Mouse (Mus musculus): ENCODE data around the gene Gm10100. TPM values are rescaled to one million over a fixed set of nuclear protein-coding genes. Genes with fewer than 3 reads are reported as not detected.
"Not testable (repeated sequence)": the region's sequence is repeated elsewhere in the genome, so short reads cannot be mapped to it uniquely, and the experiment has no call there.

Gm10100 gene
- not detected in 2 replicates for polyA plus RNA-seq (2015; fragmentation: Nextera tagmentation; extraction: Ambion mirVana)

DNA sequence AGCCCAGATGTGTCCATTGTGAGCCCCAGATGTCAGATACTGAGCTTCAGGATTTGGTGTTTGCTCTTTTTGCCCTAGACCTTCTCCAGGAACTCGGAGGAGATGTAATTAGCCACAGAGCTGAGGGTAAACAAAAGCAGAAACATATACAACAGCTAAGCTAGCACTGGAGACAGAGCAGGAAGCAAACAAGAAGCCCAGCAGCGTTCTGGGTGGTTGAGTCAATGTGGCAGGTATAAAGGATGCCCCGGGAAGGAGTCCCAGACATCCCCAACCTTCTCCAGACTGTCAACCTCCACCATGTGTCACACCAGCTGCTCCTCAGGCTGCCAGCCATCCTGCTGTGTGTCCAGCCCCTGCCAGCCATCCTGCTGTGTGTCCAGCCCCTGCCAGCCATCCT, at the start of gene Gm10100:
Gm10100 (plus strand) TSS at position 301 of the 400 bp plus-strand sequence.
- WGBS = 33% methylated on average over 3 of the region's 3 CpGs
- ATAC-seq (ENCODE audit: low FRiP score) = no peak
- Histone ChIP-seq H3K9ac (no peak within 1 kb of the TSS), H3K36me3 (no peaks in the 10 kb centered on the region), H3K4me1 (replicated peaks) (no peaks in the 10 kb centered on the region), H3K4me3 (no peak within 1 kb of the TSS), H3K4me2 (no peak within 1 kb of the TSS), H3K9me3 (no peaks in the 10 kb centered on the region), H3K27me3 (no peaks in the 10 kb centered on the region), H3K27ac (no peak within 1 kb of the TSS)

DNA sequence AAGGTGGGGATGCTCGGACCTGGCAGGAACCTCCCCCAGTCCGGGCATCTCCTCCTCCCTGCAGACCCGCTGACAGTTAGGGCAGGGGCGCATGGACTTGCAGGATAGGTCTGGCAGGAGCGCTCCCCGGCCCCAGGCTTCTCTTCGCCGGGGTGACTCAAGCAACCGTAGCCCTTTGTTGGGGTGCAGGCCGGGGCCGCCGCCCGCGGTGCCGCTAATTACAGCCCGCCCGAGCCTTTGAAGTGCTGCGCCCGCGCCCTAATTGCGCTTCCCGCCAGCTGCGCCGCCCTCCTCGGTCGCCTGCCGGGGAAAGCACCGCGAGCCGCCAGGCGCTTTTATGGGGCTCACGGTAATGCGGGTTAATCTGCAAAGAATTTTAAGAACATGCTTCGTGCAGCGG, 48.7 kb upstream of the Gm10100 start:
- 0 out of 2 replicates have a peak, but pooled peaks have one; percentile 52 for ATAC-seq (ENCODE audit: low FRiP score)
- Histone ChIP-seq H3K27me3 (peaks cover 56% of the 10 kb centered on the region), H3K27ac (no peak overlapping the region), H3K9me3 (no peaks in the 10 kb centered on the region), H3K4me1 (replicated peaks) (peaks cover 14% of the 10 kb centered on the region), H3K9ac (peak overlapping the region; percentile 53), H3K36me3 (no peaks in the 10 kb centered on the region), H3K4me2 (peak overlapping the region; percentile 71), H3K4me3 (peak overlapping the region; percentile 37)
- under 1% methylated on average over 34 of the region's 35 CpGs for WGBS

DNA sequence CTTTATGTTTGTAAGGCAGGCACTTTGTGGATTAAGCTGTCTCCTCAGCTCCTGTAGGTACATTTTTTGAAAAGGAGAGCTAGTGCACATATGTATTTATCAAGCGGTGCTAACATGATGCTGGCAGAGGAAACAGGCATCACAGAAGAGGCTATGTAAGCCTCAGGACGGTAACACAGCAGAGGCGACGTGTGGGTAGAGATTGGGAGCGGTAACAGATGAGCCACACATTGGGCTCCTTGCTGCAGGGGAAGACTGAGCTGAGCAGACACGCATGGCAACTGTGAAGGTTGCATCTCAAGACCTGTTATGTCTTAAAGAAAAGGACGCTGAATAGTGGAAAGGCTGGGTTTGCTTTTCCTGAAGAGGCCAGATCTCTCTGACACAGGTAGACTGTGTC, 43.3 kb upstream of the Gm10100 start:
- Histone ChIP-seq H3K9me3 (no peaks in the 10 kb centered on the region), H3K9ac (no peak overlapping the region), H3K4me2 (no peak overlapping the region), H3K4me1 (replicated peaks) (peaks cover 24% of the 10 kb centered on the region), H3K27ac (no peak overlapping the region), H3K36me3 (no peaks in the 10 kb centered on the region), H3K27me3 (peaks cover 59% of the 10 kb centered on the region), H3K4me3 (no peak overlapping the region)
- no peak for ATAC-seq (ENCODE audit: low FRiP score)
- 77% methylated on average over 7 of the region's 7 CpGs for WGBS

DNA sequence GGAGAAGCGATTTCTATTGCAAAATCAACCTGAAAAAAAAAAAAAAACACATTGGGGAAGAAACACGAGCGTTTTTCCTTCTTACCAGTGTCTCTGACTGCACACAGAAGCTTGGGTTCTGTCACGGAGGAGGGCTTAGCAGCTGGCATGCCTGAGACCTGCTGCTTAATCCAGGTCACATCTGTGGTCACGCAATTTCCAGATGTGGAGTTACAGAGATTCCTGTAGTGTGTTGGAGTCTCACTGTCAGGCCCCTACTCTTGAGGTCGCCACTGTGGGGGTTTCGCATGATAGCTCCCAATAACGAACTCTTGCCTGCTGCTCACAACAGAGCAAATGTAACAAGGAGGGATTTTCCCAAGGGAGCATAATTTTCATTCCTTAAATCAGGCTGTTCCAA, 42.1 kb upstream of the Gm10100 start:
- Histone ChIP-seq H3K4me3 (no peak overlapping the region), H3K9me3 (no peaks in the 10 kb centered on the region), H3K4me2 (no peak overlapping the region), H3K4me1 (replicated peaks) (peaks cover 23% of the 10 kb centered on the region), H3K36me3 (no peaks in the 10 kb centered on the region), H3K27ac (no peak overlapping the region), H3K27me3 (peaks cover 58% of the 10 kb centered on the region), H3K9ac (no peak overlapping the region)
- WGBS = 39% methylated on average over 8 of the region's 8 CpGs
- ATAC-seq (ENCODE audit: low FRiP score) = no peak

GRCm38 (mm10) chr10:77685895-77686664, 40.2 kb upstream of the Gm10100 start, which contains the start of gene Tspear:
Gene Tspear (plus strand): TSS chr10:77686569.
- H3K27ac ChIP-seq = no peak within 1 kb of the TSS
- H3K9ac ChIP-seq = no peak within 1 kb of the TSS
- H3K4me3 ChIP-seq = no peak within 1 kb of the TSS
- H3K4me2 ChIP-seq = no peak within 1 kb of the TSS
- H3K4me1 ChIP-seq (replicated peaks) = peaks cover 33% of the 10 kb centered on the region
- ATAC-seq (ENCODE audit: low FRiP score) = no peak
- H3K9me3 ChIP-seq = no peaks in the 10 kb centered on the region
- H3K27me3 ChIP-seq = peaks cover 53% of the 10 kb centered on the region
- H3K36me3 ChIP-seq = no peaks in the 10 kb centered on the region
- 7% methylated on average over 22 of the region's 22 CpGs for WGBS

DNA sequence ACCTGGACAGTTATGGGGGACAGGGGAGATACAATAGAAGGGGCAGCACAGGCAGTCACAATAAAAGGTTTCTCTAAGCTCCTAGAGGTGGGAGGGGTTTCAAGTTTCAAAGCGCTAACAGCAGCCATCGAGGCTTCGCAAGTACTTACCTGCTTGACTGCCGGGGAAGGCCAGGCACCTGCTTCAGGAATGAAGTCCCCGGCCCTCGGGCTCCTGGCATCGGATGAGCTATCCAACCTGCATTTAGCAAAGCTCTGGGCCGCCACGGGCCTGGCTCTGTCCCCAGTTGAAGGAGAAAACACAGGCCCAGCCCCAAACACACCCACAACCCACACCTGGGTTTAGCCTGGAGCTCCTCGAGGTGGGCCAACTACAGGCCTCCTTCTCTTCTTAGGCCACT, 39.3 kb upstream of the Gm10100 start:
- peaks cover 33% of the 10 kb centered on the region for H3K4me1 ChIP-seq (replicated peaks)
- 31% methylated on average over 10 of the region's 10 CpGs for WGBS
- no peaks in the 10 kb centered on the region for H3K9me3 ChIP-seq
- peaks cover 53% of the 10 kb centered on the region for H3K27me3 ChIP-seq
- H3K36me3 ChIP-seq = no peaks in the 10 kb centered on the region
- H3K27ac ChIP-seq = no peak overlapping the region
- no peak overlapping the region for H3K4me3 ChIP-seq
- H3K9ac ChIP-seq = no peak overlapping the region
- ATAC-seq (ENCODE audit: low FRiP score) = no peak
- no peak overlapping the region for H3K4me2 ChIP-seq

DNA sequence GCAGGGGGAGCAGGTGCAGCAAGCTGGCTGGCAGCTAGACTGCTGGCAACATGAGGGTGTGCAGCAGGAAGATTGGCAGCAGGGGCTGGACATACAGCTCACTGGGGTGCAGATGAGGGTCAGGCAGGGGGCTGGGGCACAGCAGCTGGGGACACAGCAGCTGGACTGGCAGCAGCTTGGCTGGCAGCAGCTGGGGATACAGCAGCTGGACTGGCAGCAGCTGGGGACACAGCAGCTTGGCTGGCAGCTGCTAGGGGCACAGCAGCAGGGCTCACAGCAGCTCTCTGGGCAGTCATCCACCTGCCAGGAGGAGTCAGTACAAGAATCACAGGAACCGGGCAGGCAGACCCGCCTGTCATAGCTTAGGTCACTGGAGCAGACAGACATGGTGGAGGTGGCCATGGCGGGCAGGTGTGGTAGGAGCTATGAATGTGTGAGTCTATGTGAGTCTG, 35.9 kb upstream of the Gm10100 start, which contains the start of gene Gm19402:
Gm19402 (minus strand) TSS at position 402 of the 452 bp plus-strand sequence.
- WGBS = 78% methylated on average over 3 of the region's 3 CpGs
- ATAC-seq (ENCODE audit: low FRiP score); H3K27ac ChIP-seq; H3K9me3 ChIP-seq; H3K9ac ChIP-seq; H3K36me3 ChIP-seq; H3K4me3 ChIP-seq; H3K4me2 ChIP-seq: not testable (repeated sequence)
- Histone ChIP-seq H3K27me3 (peaks cover 36% of the 10 kb centered on the region), H3K4me1 (replicated peaks) (peaks cover 26% of the 10 kb centered on the region)

- 42% methylated on average over 4 of the region's 4 CpGs for WGBS
- no peak within 1 kb of the TSS for H3K4me3 ChIP-seq
- ATAC-seq (ENCODE audit: low FRiP score) = no peak
- no peaks in the 10 kb centered on the region for H3K27me3 ChIP-seq
- H3K9me3 ChIP-seq = no peaks in the 10 kb centered on the region
- no peak within 1 kb of the TSS for H3K9ac ChIP-seq
- H3K27ac ChIP-seq = no peak within 1 kb of the TSS
- no peaks in the 10 kb centered on the region for H3K4me1 ChIP-seq (replicated peaks)
- no peaks in the 10 kb centered on the region for H3K36me3 ChIP-seq
- no peak within 1 kb of the TSS for H3K4me2 ChIP-seq
These were observed 29.2 kb upstream of the Gm10100 start, which contains the start of gene Gm9508 for GRCm38 (mm10) chr10:77697133-77697532. Gene Gm9508 (minus strand): TSS chr10:77697233.

DNA sequence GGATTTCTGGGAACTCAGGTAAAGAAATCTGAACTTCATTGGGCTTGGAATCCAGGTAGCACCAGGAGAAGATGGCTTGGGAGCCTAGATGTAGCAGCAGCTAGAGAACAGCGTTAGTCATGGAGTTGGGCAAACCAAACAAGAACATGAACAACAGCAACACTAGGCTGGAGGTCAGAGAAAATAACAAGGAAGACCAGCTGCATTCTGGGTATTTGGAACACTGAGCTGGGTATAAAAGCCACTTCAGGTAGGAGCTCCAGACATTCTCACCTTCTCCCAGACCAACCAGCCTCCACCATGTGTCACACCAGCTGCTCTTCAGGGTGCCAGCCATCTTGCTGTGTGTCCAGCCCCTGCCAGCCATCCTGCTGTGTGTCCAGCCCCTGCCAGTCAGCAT, 20.0 kb upstream of the Gm10100 start, which contains the start of gene Gm10272:
Gm10272 (plus strand) TSS at position 301 of the 400 bp plus-strand sequence.
- Histone ChIP-seq H3K27ac (no peak within 1 kb of the TSS), H3K4me1 (replicated peaks) (no peaks in the 10 kb centered on the region), H3K36me3 (no peaks in the 10 kb centered on the region), H3K27me3 (no peaks in the 10 kb centered on the region), H3K4me2 (no peak within 1 kb of the TSS), H3K9ac (no peak within 1 kb of the TSS), H3K4me3 (no peak within 1 kb of the TSS), H3K9me3 (peaks cover 17% of the 10 kb centered on the region; the same call in 1 of the 2 replicates)
- 93% methylated on average over 1 of the region's 1 CpGs for WGBS
- no peak for ATAC-seq (ENCODE audit: low FRiP score)

DNA sequence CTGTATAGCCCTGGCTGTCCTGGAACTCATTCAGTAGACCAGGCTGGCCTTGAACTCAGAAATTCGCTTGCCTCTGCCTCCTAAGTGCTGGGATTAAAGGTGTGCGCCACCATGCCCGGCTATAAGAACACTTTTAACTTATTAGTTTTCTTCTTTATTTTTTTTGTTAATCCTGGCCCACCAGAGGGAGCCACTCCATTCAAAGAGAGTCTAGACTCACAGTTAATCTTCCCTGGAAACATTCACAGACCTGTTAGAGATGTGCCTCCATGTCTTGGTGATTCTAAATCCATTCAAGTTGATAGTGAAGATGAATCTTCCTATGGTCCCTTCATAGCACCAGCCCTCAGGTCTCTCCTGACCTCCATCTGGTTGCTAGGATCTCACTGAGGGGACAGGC, 16.5 kb upstream of the Gm10100 start:
- WGBS = 82% methylated on average over 3 of the region's 3 CpGs
- Histone ChIP-seq H3K4me2 (no peak overlapping the region), H3K27me3 (no peaks in the 10 kb centered on the region)

GRCm38 (mm10) chr10:77711157-77711556, 15.1 kb upstream of the Gm10100 start, which contains the start of gene Gm10024:
Gene Gm10024 (plus strand): TSS chr10:77711457.
- H3K27me3 ChIP-seq; H3K4me2 ChIP-seq; H3K27ac ChIP-seq; H3K4me1 ChIP-seq (replicated peaks); H3K4me3 ChIP-seq; H3K9me3 ChIP-seq; H3K36me3 ChIP-seq; ATAC-seq (ENCODE audit: low FRiP score); H3K9ac ChIP-seq: not testable (repeated sequence)

More for the DNA sequence above, 16.5 kb upstream of the Gm10100 start:
- Histone ChIP-seq H3K36me3 (no peaks in the 10 kb centered on the region), H3K4me1 (replicated peaks) (no peaks in the 10 kb centered on the region), H3K9ac (no peak overlapping the region), H3K9me3 (0 out of 2 replicates have a peak, but pooled peaks cover 9% of the 10 kb centered on the region), H3K27ac (no peak overlapping the region), H3K4me3 (no peak overlapping the region)
- no peak for ATAC-seq (ENCODE audit: low FRiP score)

DNA sequence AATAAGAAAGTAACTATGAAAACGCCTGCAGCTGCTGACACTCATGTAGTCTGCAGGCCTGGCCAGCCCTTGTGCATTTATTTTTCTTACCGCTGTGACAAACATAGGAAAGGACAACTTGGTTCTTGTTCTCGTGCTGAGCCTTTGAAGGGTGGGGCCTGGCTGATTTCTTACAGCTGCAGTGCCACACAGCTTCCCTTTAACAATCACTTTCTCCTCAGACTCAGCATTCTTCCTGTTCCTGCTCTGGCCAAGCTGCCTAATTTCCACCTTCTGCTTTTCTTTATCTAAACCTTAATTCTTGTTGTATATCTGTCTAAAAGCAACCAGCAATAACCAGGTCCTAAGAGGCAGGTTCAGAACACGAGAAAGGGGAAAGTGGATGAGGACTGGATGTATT, 12.6 kb upstream of the Gm10100 start:
- no peak overlapping the region for H3K27ac ChIP-seq
- no peaks in the 10 kb centered on the region for H3K27me3 ChIP-seq
- H3K4me3 ChIP-seq = no peak overlapping the region
- 79% methylated on average over 4 of the region's 4 CpGs for WGBS
- ATAC-seq (ENCODE audit: low FRiP score) = no peak
- H3K36me3 ChIP-seq = no peaks in the 10 kb centered on the region
- 0 out of 2 replicates have a peak, but pooled peaks cover 4% of the 10 kb centered on the region for H3K9me3 ChIP-seq
- H3K4me1 ChIP-seq (replicated peaks) = no peaks in the 10 kb centered on the region
- no peak overlapping the region for H3K9ac ChIP-seq
- no peak overlapping the region for H3K4me2 ChIP-seq
